Mouse (Mus musculus) heart, postnatal 0 days (tissue): ENCODE data around the gene Rpl29.

Experiments
- CTCF ChIP-seq: IDR thresholded peaks from 2 replicates; pipeline ENCODE4 v1.5.1; 2016; ENCODE audit warnings: antibody characterized with exemption, control low read depth, low read depth
- EP300 ChIP-seq: IDR thresholded peaks from 2 replicates; pipeline ENCODE4 v1.6.1; 2016; ENCODE audit warnings: antibody characterized with exemption, low read depth

GRCm38 (mm10) chr9:106409096-106409495, 20.2 kb upstream of the Rpl29 start:
- TF ChIP-seq CTCF (0 out of 2 replicates have a peak, but pooled peaks have one; percentile 13), EP300 (no peak)
